Mouse (Mus musculus) heart, postnatal 25 days (tissue): ENCODE measurements around the gene Agbl3. TPM values are rescaled to one million over a fixed set of nuclear protein-coding genes. Genes with fewer than 3 reads are reported as not detected.

Experiments
- DNase-seq: peaks from one replicate; pipeline ENCODE4 v3.0.0; 2022; ENCODE audit warnings: low spot score
- intact Hi-C: fragments of 180-260 bp; cut with DNase I; formaldehyde crosslinking; loops from one replicate; pipeline ENCODE4 v1.15.1; 2025
- total RNA-seq, 2 experiments: library from RNA; stranded (reverse); gene quantifications; 2 replicates each; pipeline ENCODE4 v1.2.3; 2021

Agbl3 gene
- total RNA-seq, 2 experiments from 2014 or later, result 3.2 to 3.9 TPM

- no peak for DNase-seq
- intact Hi-C loops, result no loop called here
These were observed 118.9 kb downstream of the Agbl3 start for GRCm38 (mm10) chr6:34899127-34899526.

GRCm38 (mm10) chr6:34900990-34901389 lies 120.8 kb downstream of the Agbl3 start:
- no peak for DNase-seq
- intact Hi-C loops, result no loop called here

DNA sequence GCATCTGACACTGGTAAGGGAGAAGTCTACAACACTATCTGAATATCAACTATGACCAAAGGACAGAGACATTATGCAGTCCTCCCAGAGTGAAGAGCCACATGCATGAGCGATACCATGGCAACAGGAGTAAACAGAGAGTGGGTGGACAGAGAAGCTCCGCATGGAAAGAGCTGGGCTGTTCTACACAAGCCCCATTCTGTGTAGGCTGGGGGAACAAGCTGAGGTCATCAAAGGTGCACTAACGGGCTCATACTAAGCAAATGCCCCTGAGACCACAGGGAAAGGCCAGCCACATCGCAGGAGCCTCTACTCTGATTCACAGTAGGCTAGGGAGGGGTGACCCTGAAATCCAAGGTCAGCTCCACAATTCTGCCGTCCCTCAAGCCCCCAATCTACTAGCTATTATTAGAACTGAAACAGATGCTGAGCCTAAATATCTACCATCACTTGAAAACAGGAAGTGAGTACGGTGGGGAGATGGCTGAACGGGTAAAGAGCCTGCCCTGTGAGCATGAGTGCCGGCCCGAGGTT lies 121.7 kb downstream of the Agbl3 start:
- no peak for DNase-seq
- intact Hi-C loops, result no loop called here

DNA sequence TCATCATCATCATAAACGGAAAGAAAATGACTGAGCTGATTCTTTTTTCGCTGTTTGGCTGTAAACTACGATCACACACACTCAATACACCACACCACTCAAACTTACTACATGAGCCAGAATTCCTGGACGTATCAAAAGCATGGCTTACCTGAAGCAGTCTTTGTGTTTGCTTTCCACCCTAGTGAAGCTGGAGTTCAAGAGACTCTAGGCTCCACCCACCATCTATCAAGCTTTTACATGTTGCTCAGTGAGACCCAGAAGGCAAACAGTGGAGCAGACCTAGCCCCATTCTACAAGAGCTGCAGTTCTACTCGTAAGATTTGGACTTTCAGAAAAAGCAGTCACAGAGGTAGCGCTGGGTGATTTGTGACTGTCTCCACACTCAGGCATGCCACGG lies 122.3 kb downstream of the Agbl3 start:
- no peak for DNase-seq
- intact Hi-C loops, result no loop called here

DNA sequence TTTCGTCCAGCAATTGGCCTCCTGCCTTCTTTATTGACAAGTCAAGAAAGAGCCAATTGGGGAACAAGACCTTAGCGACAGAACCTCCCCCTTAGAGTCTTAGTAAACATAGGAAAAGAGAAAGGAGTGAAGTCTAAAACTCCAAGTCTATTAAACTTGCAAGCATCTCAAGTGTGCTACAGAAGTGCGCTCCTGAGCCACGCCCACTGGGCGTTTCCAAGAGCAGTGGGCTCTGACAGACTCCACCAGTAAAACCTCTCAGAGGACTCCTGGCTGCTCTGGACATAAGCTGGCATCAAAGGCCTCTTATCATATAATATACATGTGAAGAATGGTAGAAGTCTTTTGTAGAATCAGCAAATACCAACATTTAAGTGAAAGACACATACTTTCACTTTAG lies 123.2 kb downstream of the Agbl3 start:
- no peak for DNase-seq
- intact Hi-C loops, result no loop called here

GRCm38 (mm10) chr6:34903851-34904250 lies 123.6 kb downstream of the Agbl3 start:
- intact Hi-C loops, result no loop called here
- DNase-seq, result no peak

DNA sequence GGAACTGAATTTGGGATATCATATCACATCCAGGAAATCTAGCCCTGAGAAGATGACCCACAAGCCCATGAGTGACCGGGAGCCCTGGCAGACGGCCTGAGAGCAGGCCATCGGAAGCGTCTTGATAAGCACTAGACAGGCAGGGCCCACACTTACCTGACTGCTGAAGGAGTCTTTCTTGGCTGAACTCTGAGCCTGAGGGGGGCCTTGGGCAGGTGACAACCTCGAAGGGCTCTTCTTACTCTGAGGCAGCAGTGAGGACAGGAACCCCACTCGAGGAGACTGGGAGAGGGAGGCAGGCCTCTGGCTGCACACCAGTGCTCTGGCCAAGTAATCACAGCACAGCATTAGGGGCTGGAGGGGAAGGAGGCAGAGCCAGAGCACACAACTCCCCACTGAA lies 124.1 kb downstream of the Agbl3 start:
- intact Hi-C loops, result no loop called here
- DNase-seq, result no peak

GRCm38 (mm10) chr6:34906125-34906524 lies 125.9 kb downstream of the Agbl3 start:
- no peak for DNase-seq
- intact Hi-C loops, result loop anchor here (5.0 kb wide), 1 partner anchor 124 kb away; the partner anchor contains the start of gene Agbl3

DNA sequence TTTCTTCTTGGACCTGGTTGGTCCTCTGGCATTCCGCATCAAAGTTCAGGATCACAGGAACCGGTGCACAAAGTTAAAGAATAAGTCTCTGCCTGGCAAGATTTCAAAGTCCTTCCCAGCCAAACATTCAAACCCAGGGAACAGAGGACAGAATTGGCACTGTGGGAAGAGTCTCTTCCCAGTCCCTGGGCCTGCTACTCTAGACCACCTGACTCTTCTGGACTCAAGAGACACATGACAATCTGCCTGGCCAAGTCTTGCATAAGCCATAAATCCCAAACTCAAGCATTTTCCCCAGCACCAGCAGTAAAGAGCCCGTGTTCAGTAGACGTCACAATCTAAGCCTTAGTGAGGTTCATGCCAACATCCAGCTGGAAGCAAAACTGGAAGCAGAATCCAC lies 126.4 kb downstream of the Agbl3 start:
- no peak for DNase-seq
- intact Hi-C loops, result loop anchor here (5.0 kb wide), 1 partner anchor 124 kb away; the partner anchor contains the start of gene Agbl3

DNA sequence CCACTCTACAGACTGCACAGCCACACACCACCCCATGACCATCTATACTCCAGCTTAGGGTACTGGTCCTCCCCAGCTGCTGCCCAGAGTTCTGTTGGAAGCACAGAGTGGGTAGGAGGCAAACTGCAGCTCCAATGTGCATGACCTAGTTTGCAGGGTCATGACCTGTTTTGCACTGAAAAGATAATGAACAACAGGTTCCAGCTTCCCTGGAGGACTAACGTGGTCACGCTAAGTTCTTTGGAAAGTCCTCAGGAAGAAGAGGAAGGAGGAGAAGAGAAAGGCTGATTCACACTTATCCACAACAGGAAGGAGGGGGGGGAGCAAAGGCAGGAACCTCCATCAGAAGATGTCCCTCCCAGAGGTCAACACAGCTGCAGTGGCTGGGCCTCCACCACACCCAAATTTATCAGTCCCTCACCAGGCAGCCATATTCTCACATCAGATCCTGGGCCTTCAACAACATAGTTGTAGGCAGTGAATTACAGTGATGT lies 126.9 kb downstream of the Agbl3 start:
- no peak for DNase-seq
- intact Hi-C loops, result loop anchor here (5.0 kb wide), 1 partner anchor 125 kb away; the partner anchor contains the start of gene Agbl3

DNA sequence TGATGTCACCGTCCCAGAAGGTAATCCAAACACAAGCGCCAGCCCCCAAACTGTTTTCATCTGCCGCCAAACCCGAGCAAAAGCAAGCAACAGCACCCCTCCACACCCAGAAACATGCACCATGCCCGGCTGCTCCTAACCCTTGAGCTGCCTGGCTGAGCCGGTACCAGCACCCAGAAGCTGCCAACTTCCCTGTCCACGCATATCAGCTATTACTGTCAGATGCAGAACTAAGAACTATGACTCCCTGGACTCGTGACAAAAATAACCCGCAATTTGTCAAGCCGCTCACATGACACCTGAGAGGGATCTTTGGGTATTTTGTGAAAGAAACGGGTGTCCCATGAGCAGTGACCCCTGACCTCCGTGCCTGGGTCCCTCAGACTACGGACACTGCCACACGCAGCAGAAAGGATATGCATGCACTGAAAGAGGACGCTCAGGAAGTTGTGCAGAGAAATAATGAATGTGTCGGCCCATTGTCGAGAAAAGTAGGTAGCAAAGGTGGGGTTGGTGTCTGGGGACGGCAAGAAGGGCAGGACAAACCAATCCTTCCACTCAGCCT lies 127.5 kb downstream of the Agbl3 start:
- intact Hi-C loops, result loop anchor here (5.0 kb wide), 1 partner anchor 125 kb away; the partner anchor contains the start of gene Agbl3
- DNase-seq, result no peak

Other genes with a start within 250 kb of the Agbl3 start
- gene Cald1, start 181.9 kb upstream of the Agbl3 start, total RNA-seq, result 10 to 100 TPM; 49.3 to 53.1 TPM
- 10 to 100 TPM; 20.0 to 25.3 TPM for gene Tmem140, start 82.7 kb downstream of the Agbl3 start, total RNA-seq
- gene Cyren, start 97.6 kb downstream of the Agbl3 start, total RNA-seq, result 1 to 10 TPM; 3.8 to 4.1 TPM
- 10 to 100 TPM; 12.0 to 13.5 TPM for gene Wdr91, start 130.4 kb downstream of the Agbl3 start, total RNA-seq
- gene Stra8, start 139.7 kb downstream of the Agbl3 start, total RNA-seq, result not detected
- under 1 TPM; 0.23 to 0.50 TPM for gene Slc23a4, start 208.0 kb downstream of the Agbl3 start, total RNA-seq